Mouse (Mus musculus): ENCODE results near the gene Acbd6. TPM values are rescaled to one million over a fixed set of nuclear protein-coding genes. Genes with fewer than 3 reads are reported as not detected.

Gene Acbd6
- polyA plus RNA-seq, 1 experiment from 2014 or later = 79.5 TPM

- H3K4me1 ChIP-seq = peaks cover 8% of the 10 kb centered on the region
- H3K27me3 ChIP-seq (replicated peaks; ENCODE audit: low read depth, poor library complexity, severe bottlenecking) = peaks cover 35% of the 10 kb centered on the region
- H3K27ac ChIP-seq (replicated peaks) = no peak overlapping the region
- H3K4me3 ChIP-seq = no peak overlapping the region
- no peaks in the 10 kb centered on the region for H3K9me3 ChIP-seq
- WGBS = 89% methylated on average over 12 of the region's 12 CpGs
- DNase-seq (ENCODE audit: low spot score) = no peak
- no peaks in the 10 kb centered on the region for H3K36me3 ChIP-seq (replicated peaks)
Observed at GRCm38 (mm10) chr1:155717301-155717700, 159.4 kb downstream of the Acbd6 start.

GRCm38 (mm10) chr1:155718851-155719250 lies 160.9 kb downstream of the Acbd6 start:
- Histone ChIP-seq H3K27ac (replicated peaks) (no peak overlapping the region), H3K27me3 (replicated peaks; ENCODE audit: low read depth, poor library complexity, severe bottlenecking) (peaks cover 44% of the 10 kb centered on the region), H3K9me3 (no peaks in the 10 kb centered on the region), H3K36me3 (replicated peaks) (no peaks in the 10 kb centered on the region), H3K4me1 (peaks cover 7% of the 10 kb centered on the region), H3K4me3 (no peak overlapping the region)
- DNase-seq (ENCODE audit: low spot score) = no peak
- 87% methylated on average over 3 of the region's 3 CpGs for WGBS

GRCm38 (mm10) chr1:155720006-155720405 lies 162.1 kb downstream of the Acbd6 start:
- Histone ChIP-seq H3K4me1 (peaks cover 7% of the 10 kb centered on the region), H3K36me3 (replicated peaks) (no peaks in the 10 kb centered on the region), H3K27me3 (replicated peaks; ENCODE audit: low read depth, poor library complexity, severe bottlenecking) (peaks cover 55% of the 10 kb centered on the region), H3K27ac (replicated peaks) (no peak overlapping the region), H3K9me3 (no peaks in the 10 kb centered on the region), H3K4me3 (no peak overlapping the region)
- no peak for DNase-seq (ENCODE audit: low spot score)
- WGBS = 55% methylated on average over 5 of the region's 5 CpGs

DNA sequence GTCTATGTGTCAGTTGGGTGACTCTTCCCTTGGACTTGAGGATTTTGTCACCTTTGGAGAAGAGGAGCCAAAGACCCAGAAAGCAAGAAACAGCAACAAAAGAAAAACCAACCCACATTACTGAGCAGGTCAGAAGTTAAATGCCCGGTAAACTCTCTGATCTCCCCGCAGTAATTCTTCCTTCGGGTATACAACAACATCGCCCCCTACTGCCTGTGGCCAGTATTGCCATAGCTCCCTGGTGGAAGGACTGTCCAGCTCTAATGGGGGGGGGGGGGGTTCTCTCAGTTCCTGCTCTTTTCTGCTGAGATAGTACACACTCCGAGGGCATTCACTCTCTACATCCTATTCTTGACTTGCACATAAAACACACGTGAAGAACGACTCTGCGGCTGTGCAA lies 163.5 kb downstream of the Acbd6 start:
- Histone ChIP-seq H3K4me3 (no peak overlapping the region), H3K9me3 (no peaks in the 10 kb centered on the region), H3K27ac (replicated peaks) (no peak overlapping the region), H3K27me3 (replicated peaks; ENCODE audit: low read depth, poor library complexity, severe bottlenecking) (peaks cover 69% of the 10 kb centered on the region), H3K4me1 (peaks cover 7% of the 10 kb centered on the region), H3K36me3 (replicated peaks) (no peaks in the 10 kb centered on the region)
- DNase-seq (ENCODE audit: low spot score) = peak; percentile 57
- 35% methylated on average over 8 of the region's 8 CpGs for WGBS

DNA sequence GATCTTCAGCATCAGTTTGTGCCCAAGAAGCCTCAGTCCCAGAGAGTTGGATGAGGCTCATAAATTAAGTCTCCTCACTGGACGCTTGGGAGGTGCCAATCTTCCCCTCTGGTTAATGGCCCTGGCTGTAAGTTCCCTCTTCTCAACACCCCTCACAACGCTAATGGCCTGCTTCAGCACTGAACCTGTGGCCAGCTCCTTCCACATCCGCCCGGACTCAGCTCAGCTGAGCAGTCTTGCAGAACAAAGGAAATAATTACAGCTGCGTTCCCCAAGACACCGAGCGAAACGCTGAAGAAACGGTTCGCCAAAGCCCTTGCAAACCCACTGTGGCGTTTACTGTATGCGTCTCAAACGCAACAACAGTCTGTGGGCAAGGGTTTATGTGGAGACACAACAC lies 164.3 kb downstream of the Acbd6 start:
- peak overlapping the region; percentile 41 for H3K4me3 ChIP-seq
- H3K9me3 ChIP-seq = no peaks in the 10 kb centered on the region
- no peak overlapping the region for H3K27ac ChIP-seq (replicated peaks)
- H3K36me3 ChIP-seq (replicated peaks) = no peaks in the 10 kb centered on the region
- WGBS = under 1% methylated on average over 13 of the region's 13 CpGs
- DNase-seq (ENCODE audit: low spot score) = peak; percentile 85
- H3K4me1 ChIP-seq = peaks cover 7% of the 10 kb centered on the region
- H3K27me3 ChIP-seq (replicated peaks; ENCODE audit: low read depth, poor library complexity, severe bottlenecking) = peaks cover 74% of the 10 kb centered on the region

DNA sequence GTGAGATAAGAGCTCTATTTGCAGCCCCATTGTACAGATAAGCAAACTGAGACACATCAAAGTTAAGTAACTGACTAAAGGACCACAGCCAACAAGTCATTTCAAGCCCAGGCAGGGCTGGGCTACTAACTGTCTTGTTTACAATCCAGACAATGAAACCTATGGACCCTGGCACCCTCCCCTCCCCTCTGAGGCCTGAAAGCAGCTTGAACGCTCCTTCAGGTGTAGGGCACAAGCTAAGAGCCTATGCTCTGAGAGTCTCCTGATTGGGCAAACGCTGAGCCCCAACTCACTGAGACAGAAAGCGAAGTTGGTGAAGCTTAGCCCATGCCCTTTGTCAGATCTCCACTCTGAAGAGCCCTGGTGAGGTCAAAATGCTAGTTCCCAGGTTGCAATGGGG lies 166.4 kb downstream of the Acbd6 start:
- no peaks in the 10 kb centered on the region for H3K36me3 ChIP-seq (replicated peaks)
- H3K4me1 ChIP-seq = peaks cover 14% of the 10 kb centered on the region
- no peak overlapping the region for H3K27ac ChIP-seq (replicated peaks)
- 76% methylated on average over 3 of the region's 3 CpGs for WGBS
- no peak for DNase-seq (ENCODE audit: low spot score)
- H3K9me3 ChIP-seq = no peaks in the 10 kb centered on the region
- H3K27me3 ChIP-seq (replicated peaks; ENCODE audit: low read depth, poor library complexity, severe bottlenecking) = peaks cover 85% of the 10 kb centered on the region
- H3K4me3 ChIP-seq = no peak overlapping the region

DNA sequence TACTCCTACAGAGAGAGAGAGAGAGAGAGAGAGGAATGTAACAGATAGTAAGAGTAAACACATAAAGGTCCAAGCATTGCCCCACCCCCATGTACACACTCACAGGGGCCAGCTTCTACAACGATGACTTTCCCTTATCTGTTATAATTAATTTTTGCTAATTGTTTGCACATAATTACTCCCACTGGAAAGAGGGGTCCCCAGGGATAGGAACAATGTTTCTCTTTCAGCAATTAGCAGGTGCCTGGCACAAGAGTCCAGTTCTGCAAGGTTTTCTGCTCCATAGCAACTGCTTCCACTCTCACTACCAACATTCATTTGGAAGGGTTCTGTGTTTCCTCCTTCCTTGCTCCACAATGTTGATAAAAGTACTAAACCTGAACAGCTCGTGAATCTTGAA lies 168.0 kb downstream of the Acbd6 start:
- WGBS = 77% methylated on average over 2 of the region's 2 CpGs
- DNase-seq (ENCODE audit: low spot score) = no peak
- peaks cover 92% of the 10 kb centered on the region for H3K27me3 ChIP-seq (replicated peaks; ENCODE audit: low read depth, poor library complexity, severe bottlenecking)
- no peak overlapping the region for H3K27ac ChIP-seq (replicated peaks)
- no peak overlapping the region for H3K4me3 ChIP-seq
- no peaks in the 10 kb centered on the region for H3K36me3 ChIP-seq (replicated peaks)
- H3K9me3 ChIP-seq = no peaks in the 10 kb centered on the region
- peaks cover 15% of the 10 kb centered on the region for H3K4me1 ChIP-seq

DNA sequence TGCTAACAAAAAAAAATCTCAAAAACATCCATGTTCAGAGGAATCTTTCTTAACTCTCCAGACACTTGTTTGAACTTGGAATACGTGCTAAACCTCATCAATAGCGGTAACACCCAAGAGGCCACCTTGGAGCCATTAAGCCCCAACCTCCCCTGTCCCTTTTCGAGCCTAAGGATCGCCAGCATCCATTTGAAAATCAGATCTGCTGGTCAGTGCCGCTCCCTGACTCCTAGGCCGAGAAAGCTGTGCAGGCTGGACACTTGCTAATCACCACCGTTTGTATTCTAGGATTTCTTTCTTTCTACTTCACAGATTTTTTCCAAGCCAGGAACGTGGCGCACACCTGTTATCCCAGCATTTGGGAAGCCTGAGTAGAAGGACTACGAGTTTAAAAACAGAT lies 169.9 kb downstream of the Acbd6 start:
- Histone ChIP-seq H3K27me3 (replicated peaks; ENCODE audit: low read depth, poor library complexity, severe bottlenecking) (peaks cover 97% of the 10 kb centered on the region), H3K4me3 (no peak overlapping the region), H3K36me3 (replicated peaks) (no peaks in the 10 kb centered on the region), H3K9me3 (no peaks in the 10 kb centered on the region), H3K27ac (replicated peaks) (no peak overlapping the region), H3K4me1 (peaks cover 10% of the 10 kb centered on the region)
- 23% methylated on average over 10 of the region's 10 CpGs for WGBS
- DNase-seq (ENCODE audit: low spot score) = no peak

GRCm38 (mm10) chr1:155729113-155729795 lies 171.3 kb downstream of the Acbd6 start:
- Histone ChIP-seq H3K4me3 (no peak overlapping the region), H3K36me3 (replicated peaks) (no peaks in the 10 kb centered on the region), H3K9me3 (no peaks in the 10 kb centered on the region), H3K27me3 (replicated peaks; ENCODE audit: low read depth, poor library complexity, severe bottlenecking) (peaks cover 97% of the 10 kb centered on the region), H3K27ac (replicated peaks) (no peak overlapping the region), H3K4me1 (peaks cover 8% of the 10 kb centered on the region)
- no peak for DNase-seq (ENCODE audit: low spot score)
- 2% methylated on average over 23 of the region's 23 CpGs for WGBS

GRCm38 (mm10) chr1:155731156-155731555 lies 173.2 kb downstream of the Acbd6 start:
- Histone ChIP-seq H3K4me3 (no peak overlapping the region), H3K27me3 (replicated peaks; ENCODE audit: low read depth, poor library complexity, severe bottlenecking) (peaks cover 97% of the 10 kb centered on the region), H3K36me3 (replicated peaks) (no peaks in the 10 kb centered on the region), H3K9me3 (no peaks in the 10 kb centered on the region), H3K27ac (replicated peaks) (no peak overlapping the region), H3K4me1 (peaks cover 8% of the 10 kb centered on the region)
- no peak for DNase-seq (ENCODE audit: low spot score)
- 4% methylated on average over 2 of the region's 2 CpGs for WGBS

- no peak overlapping the region for H3K27ac ChIP-seq (replicated peaks)
- H3K9me3 ChIP-seq = no peaks in the 10 kb centered on the region
- H3K27me3 ChIP-seq (replicated peaks; ENCODE audit: low read depth, poor library complexity, severe bottlenecking) = peaks cover 100% of the 10 kb centered on the region
- DNase-seq (ENCODE audit: low spot score) = peak; percentile 50
- H3K4me3 ChIP-seq = no peak overlapping the region
- H3K36me3 ChIP-seq (replicated peaks) = no peaks in the 10 kb centered on the region
- under 1% methylated on average over 26 of the region's 26 CpGs for WGBS
- peaks cover 22% of the 10 kb centered on the region for H3K4me1 ChIP-seq
Observed at GRCm38 (mm10) chr1:155736096-155736825, 178.3 kb downstream of the Acbd6 start.

DNA sequence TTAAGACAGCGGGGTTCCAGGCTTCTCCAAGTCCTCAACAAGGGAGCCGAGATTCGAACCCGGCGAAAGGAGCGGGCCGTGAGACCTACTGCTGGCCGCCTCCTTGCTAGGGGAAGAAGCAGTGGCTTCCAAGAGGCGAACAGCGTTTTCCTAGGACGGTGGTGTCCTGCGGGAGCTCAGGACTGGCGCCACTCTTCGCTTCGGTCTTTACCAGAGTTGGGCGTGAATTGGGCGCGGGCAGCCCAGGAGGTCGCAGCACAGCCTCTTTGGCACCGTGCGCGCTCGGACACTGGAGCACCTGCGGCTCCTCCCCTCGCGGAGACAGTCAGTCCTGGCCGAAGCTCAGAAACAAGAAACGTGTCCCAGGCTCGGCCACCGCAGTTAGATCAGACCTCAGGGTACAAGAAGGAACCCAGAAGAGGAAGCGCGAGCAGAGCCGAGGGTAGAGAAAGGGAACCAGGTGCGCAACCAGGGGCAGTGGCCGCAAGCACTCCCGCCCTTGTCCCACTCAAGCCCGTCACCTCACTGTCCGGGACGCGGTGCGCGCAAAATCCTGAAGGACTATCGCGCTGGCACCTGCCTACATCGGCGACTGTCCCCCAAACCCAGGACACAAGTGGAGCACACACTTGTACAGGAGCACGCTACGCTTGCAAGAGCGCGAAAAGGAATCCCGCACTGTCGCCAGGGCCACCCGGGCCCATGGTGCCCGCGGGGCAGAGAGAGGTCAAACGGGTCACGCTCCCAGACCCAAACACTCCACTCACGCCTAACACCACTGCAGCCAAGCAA lies 179.3 kb downstream of the Acbd6 start:
- H3K27ac ChIP-seq (replicated peaks) = no peak overlapping the region
- no peaks in the 10 kb centered on the region for H3K9me3 ChIP-seq
- peak overlapping the region; percentile 16 for H3K4me3 ChIP-seq
- H3K4me1 ChIP-seq = peaks cover 31% of the 10 kb centered on the region
- under 1% methylated on average over 58 of the region's 58 CpGs for WGBS
- peaks cover 100% of the 10 kb centered on the region for H3K27me3 ChIP-seq (replicated peaks; ENCODE audit: low read depth, poor library complexity, severe bottlenecking)
- H3K36me3 ChIP-seq (replicated peaks) = no peaks in the 10 kb centered on the region
- DNase-seq (ENCODE audit: low spot score) = peak; percentile 59
